In the genomic region with DNA sequence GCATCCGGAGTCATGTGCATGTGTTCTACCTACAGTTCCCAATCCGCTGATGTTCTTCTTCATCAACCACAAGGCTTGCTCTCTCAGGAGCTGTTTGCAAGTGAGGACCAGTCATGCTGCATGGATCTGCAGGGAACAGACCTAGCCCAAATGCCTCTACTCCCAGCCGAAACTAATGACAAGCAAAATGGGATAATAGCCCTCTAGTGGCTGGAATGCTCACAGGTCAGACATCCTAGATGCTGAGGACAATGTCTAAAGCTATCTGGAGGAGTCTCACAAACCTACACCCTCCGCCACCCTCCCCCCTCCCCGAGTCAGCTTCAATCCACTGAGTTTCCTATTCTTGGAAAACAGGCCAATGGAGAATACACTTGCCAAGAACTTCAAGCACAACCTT, we compare ENCODE assay signal across 8 mouse cellular contexts.
DNase-seq lines count a peak whose midpoint lies in the region; ATAC-seq and TF ChIP-seq lines count a peak whose summit lies in the region.

No protein-coding gene starts in this region.

- TF ChIP-seq CTCF in lung, postnatal 0 days (IDR thresholded peaks at IDR 0.05), result peak; percentile 76

- ATAC-seq in intestine, embryonic 14.5 days (replicated peaks; ENCODE audit: low FRiP score, low TSS enrichment, low read depth), result no peak
- no peak for ATAC-seq in intestine, embryonic 15.5 days
- no peak for ATAC-seq in lung, postnatal 0 days

- no peaks in the 10 kb centered on the region for H3K27me3 ChIP-seq in intestine, embryonic 14.5 days (replicated peaks; ENCODE audit: control insufficient read depth, insufficient read depth, low read length)
- no peaks in the 10 kb centered on the region; the same call in 1 of the 2 replicates for H3K27me3 ChIP-seq in intestine, embryonic 15.5 days (replicated peaks)
- no peaks in the 10 kb centered on the region for H3K27me3 ChIP-seq in lung, postnatal 0 days (replicated peaks; ENCODE audit: insufficient read depth, low read length)

- no peak overlapping the region for H3K4me2 ChIP-seq in intestine, embryonic 14.5 days (ENCODE audit: low read length)
- H3K4me2 ChIP-seq in intestine, embryonic 15.5 days (replicated peaks), result no peak overlapping the region
- H3K4me2 ChIP-seq in lung, postnatal 0 days (replicated peaks; ENCODE audit: low read depth, low read length), result no peak overlapping the region

- no peaks in the 10 kb centered on the region for H3K4me1 ChIP-seq in intestine, embryonic 14.5 days (replicated peaks; ENCODE audit: control insufficient read depth, insufficient read depth, low read length)
- H3K4me1 ChIP-seq in intestine, embryonic 15.5 days (replicated peaks), result no peaks in the 10 kb centered on the region
- H3K4me1 ChIP-seq in lung, postnatal 0 days (ENCODE audit: insufficient read depth, low read depth, low read length), result no peaks in the 10 kb centered on the region

- no peaks in the 10 kb centered on the region for H3K9me3 ChIP-seq in intestine, embryonic 14.5 days (ENCODE audit: control insufficient read depth, low read length)
- no peaks in the 10 kb centered on the region for H3K9me3 ChIP-seq in intestine, embryonic 15.5 days
- H3K9me3 ChIP-seq in lung, postnatal 0 days (ENCODE audit: low read length), result no peaks in the 10 kb centered on the region

- 29% methylated on average over 5 of the region's 5 CpGs for WGBS in intestine, embryonic 14.5 days
- 31% methylated on average over 5 of the region's 5 CpGs for WGBS in intestine, embryonic 15.5 days
- WGBS in lung, postnatal 0 days, result 30% methylated on average over 5 of the region's 5 CpGs

- peak; percentile 56 for DNase-seq in intestine, embryonic 14.5 days (ENCODE audit: low spot score)
- peak; percentile 41 for DNase-seq in Muller cell, postnatal 12 days (ENCODE audit: inconsistent ontology term)
- DNase-seq in embryo, embryonic 10.5 days (ENCODE audit: low spot score), result peak; percentile 79
- no peak for DNase-seq in lung, postnatal 0 days (ENCODE audit: low spot score)
- DNase-seq in c-Kit-positive CD71-positive TER-119-positive erythroid progenitor cells, embryonic 14.5 days (ENCODE audit: low spot score), result no peak
- no peak for DNase-seq in gastrocnemius, adult 8-10 months (ENCODE audit: low spot score in 2 of 2)
- no peak for DNase-seq in adrenal gland, postnatal 4 days (ENCODE audit: low spot score in 2 of 2)

- no peak overlapping the region for H3K4me3 ChIP-seq in intestine, embryonic 14.5 days (ENCODE audit: low read depth, low read length)
- H3K4me3 ChIP-seq in intestine, embryonic 15.5 days (replicated peaks), result no peak overlapping the region
- no peak overlapping the region for H3K4me3 ChIP-seq in lung, postnatal 0 days (ENCODE audit: low read depth, low read length)

- TF ChIP-seq EP300 in lung, postnatal 0 days (IDR thresholded peaks at IDR 0.05), result no peak

- H3K9ac ChIP-seq in intestine, embryonic 14.5 days (ENCODE audit: low read length), result no peak overlapping the region
- no peak overlapping the region for H3K9ac ChIP-seq in intestine, embryonic 15.5 days
- H3K9ac ChIP-seq in lung, postnatal 0 days (replicated peaks; ENCODE audit: low read depth), result no peak overlapping the region

- H3K27ac ChIP-seq in intestine, embryonic 14.5 days (ENCODE audit: low read depth), result no peak overlapping the region
- H3K27ac ChIP-seq in intestine, embryonic 15.5 days, result no peak overlapping the region
- no peak overlapping the region for H3K27ac ChIP-seq in lung, postnatal 0 days (ENCODE audit: low read length)

- H3K36me3 ChIP-seq in intestine, embryonic 14.5 days (ENCODE audit: control insufficient read depth, insufficient read depth, low read length), result no peaks in the 10 kb centered on the region
- no peaks in the 10 kb centered on the region for H3K36me3 ChIP-seq in intestine, embryonic 15.5 days
- no peaks in the 10 kb centered on the region for H3K36me3 ChIP-seq in lung, postnatal 0 days (ENCODE audit: insufficient read depth, low read length)

Comparison
In these comparisons a context has a peak if more than half of its experiments do, and no peak if none do; other contexts are left out.
1. DNase-seq: peak in intestine, embryonic 14.5 days (single experiment), Muller cell, postnatal 12 days (single experiment) and embryo, embryonic 10.5 days (single experiment); none in lung, postnatal 0 days (single experiment), c-Kit-positive CD71-positive TER-119-positive erythroid progenitor cells, embryonic 14.5 days (single experiment), gastrocnemius, adult 8-10 months (0 of 2) and adrenal gland, postnatal 4 days (0 of 2).